17 mouse cellular contexts compared by ENCODE assay signal in the genomic region with DNA sequence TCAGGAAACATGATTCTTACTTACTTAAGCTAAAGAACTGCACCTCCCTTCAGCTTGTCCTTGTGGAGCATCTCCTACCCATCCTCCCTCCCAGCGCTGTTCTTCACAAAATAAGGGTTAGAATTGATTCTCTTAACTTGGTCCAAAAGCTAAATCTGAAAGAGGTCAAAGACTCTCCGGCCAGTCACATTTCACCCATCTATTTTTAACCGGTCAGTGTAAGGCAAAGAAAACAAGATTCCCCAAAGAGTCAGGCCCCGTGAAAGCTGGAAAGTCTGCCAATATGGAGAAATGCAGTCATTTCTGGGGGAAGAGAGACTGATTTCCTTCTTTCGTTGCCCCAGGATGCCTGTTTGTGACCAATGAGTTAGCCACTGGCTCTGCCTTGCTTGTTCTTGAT.
DNase-seq lines count a peak whose midpoint lies in the region; ATAC-seq and TF ChIP-seq lines count a peak whose summit lies in the region.
"Had no signal": no experiment of that assay in that cellular context is flagged by ENCODE, and none has a peak within 500 bp of the region (broad histone marks: within the 10 kb centered on the region; RNA-seq: fewer than 3 reads in every experiment).

No protein-coding gene starts in this region.

- no peaks in the 10 kb centered on the region for H3K27me3 ChIP-seq in kidney, postnatal 0 days (ENCODE audit: insufficient read depth, low read length)
- H3K27me3 ChIP-seq in limb, embryonic 10.5 days (ENCODE audit: low read depth, poor library complexity, severe bottlenecking), result no peaks in the 10 kb centered on the region
- H3K27me3 ChIP-seq: limb, embryonic 13.5 days had no signal

- DNase-seq in gastrocnemius, adult 2 months, result no peak
- no peak for DNase-seq in gastrocnemius, adult 8-10 months (ENCODE audit: low spot score in 2 of 2)
- DNase-seq in kidney, postnatal 0 days (ENCODE audit: low spot score), result peak; percentile 85
- no peak for DNase-seq in kidney, postnatal 36 days
- DNase-seq in adipocyte (ENCODE audit: low spot score), result peak; percentile 70
- no peak for DNase-seq in limb, embryonic 10.5 days (ENCODE audit: low spot score)
- no peak for DNase-seq in urinary bladder, adult 2 months (ENCODE audit: low spot score)
- DNase-seq in thymus, postnatal 36 days, result no peak
- DNase-seq: cerebellum, adult 9-11 months; gastrocnemius, postnatal 14 days; layer of hippocampus, postnatal 36 days; thymus, adult 18-20 months had no signal

- TF ChIP-seq CTCF in gastrocnemius, adult 2 months (IDR thresholded peaks at IDR 0.05), result no peak
- TF ChIP-seq CTCF in kidney, postnatal 0 days (IDR thresholded peaks at IDR 0.05; ENCODE audit: low read depth), result no peak

- no peak overlapping the region for H3K4me3 ChIP-seq in gastrocnemius, adult 2 months
- H3K4me3 ChIP-seq in kidney, postnatal 0 days (replicated peaks; ENCODE audit: low read depth, low read length), result no peak overlapping the region
- H3K4me3 ChIP-seq in limb, embryonic 10.5 days, result no peak overlapping the region
- H3K4me3 ChIP-seq: embryonic facial prominence, embryonic 10.5 days; limb, embryonic 13.5 days; megakaryocyte, embryonic 14.5 days had no signal

- H3K27ac ChIP-seq in gastrocnemius, adult 2 months, result peak overlapping the region; percentile 86
- H3K27ac ChIP-seq in kidney, postnatal 0 days, result peak overlapping the region; percentile 85
- peak overlapping the region; percentile 25; the same call in 1 of the 2 replicates for H3K27ac ChIP-seq in limb, embryonic 10.5 days
- H3K27ac ChIP-seq: embryonic facial prominence, embryonic 10.5 days; hindbrain, postnatal 0 days; limb, embryonic 13.5 days had no signal

- H3K9ac ChIP-seq in kidney, postnatal 0 days (ENCODE audit: low read depth, low read length), result no peak overlapping the region
- H3K9ac ChIP-seq: limb, embryonic 13.5 days had no signal

- H3K4me2 ChIP-seq in kidney, postnatal 0 days (ENCODE audit: low read length), result no peak overlapping the region
- H3K4me2 ChIP-seq: limb, embryonic 13.5 days had no signal

- WGBS in kidney, postnatal 0 days, result 52% methylated on average over 5 of the region's 5 CpGs
- WGBS in limb, embryonic 10.5 days, result 92% methylated on average over 5 of the region's 5 CpGs

- intact Hi-C loops in gastrocnemius, adult 2 months (cut with DNase I), result no loop called here

- no peaks in the 10 kb centered on the region for H3K36me3 ChIP-seq in kidney, postnatal 0 days (ENCODE audit: insufficient read depth, low read length)
- H3K36me3 ChIP-seq in limb, embryonic 10.5 days, result no peaks in the 10 kb centered on the region
- H3K36me3 ChIP-seq: embryonic facial prominence, embryonic 10.5 days; G1E; limb, embryonic 13.5 days had no signal

- ATAC-seq in kidney, postnatal 0 days (replicated peaks; ENCODE audit: low FRiP score, low read depth), result no peak
- ATAC-seq: hindbrain, postnatal 0 days had no signal

- no peaks in the 10 kb centered on the region for H3K9me3 ChIP-seq in kidney, postnatal 0 days (replicated peaks; ENCODE audit: low read length)
- no peaks in the 10 kb centered on the region for H3K9me3 ChIP-seq in limb, embryonic 10.5 days (replicated peaks)
- H3K9me3 ChIP-seq: embryonic facial prominence, embryonic 10.5 days; G1E; limb, embryonic 13.5 days; megakaryocyte, embryonic 14.5 days had no signal

- H3K4me1 ChIP-seq in kidney, postnatal 0 days (replicated peaks; ENCODE audit: insufficient read depth, low read length), result peaks cover 37% of the 10 kb centered on the region
- peaks cover 28% of the 10 kb centered on the region for H3K4me1 ChIP-seq in limb, embryonic 10.5 days

Comparison
In these comparisons a context has a peak if more than half of its experiments do, and no peak if none do; other contexts are left out.
1. DNase-seq: peak in kidney, postnatal 0 days (single experiment) and adipocyte (single experiment); none in gastrocnemius, adult 2 months (single experiment), gastrocnemius, adult 8-10 months (0 of 2), kidney, postnatal 36 days (0 of 2), limb, embryonic 10.5 days (single experiment), urinary bladder, adult 2 months (single experiment) and thymus, postnatal 36 days (0 of 2).
2. H3K27ac ChIP-seq: peak in every context shown above with its lines; median percentile 86 in gastrocnemius, adult 2 months; 85 in kidney, postnatal 0 days; 25 in limb, embryonic 10.5 days.